Mouse (Mus musculus) embryonic facial prominence, embryonic 15.5 days (tissue): ENCODE data around the gene Igfbp6. TPM values are rescaled to one million over a fixed set of nuclear protein-coding genes. Genes with fewer than 3 reads are reported as not detected.

Experiments
- ATAC-seq: fragments of 200-750 bp; cut with Nextera tagmentation; 2 replicates; pipeline ENCODE4 v1.8.0; 2017; ENCODE audit warnings: low read depth, moderate TSS enrichment; ENCODE audit not compliant: insufficient number of reproducible peaks, low FRiP score, low TSS enrichment
- H3K27ac ChIP-seq: fragments of 300-500 bp; sonication (generic); replicated peaks from 2 replicates; pipeline ENCODE4 v1.5.1; 2015; ENCODE audit warnings: mild to moderate bottlenecking, inconsistent platforms
- H3K27me3 ChIP-seq: fragments of 300-500 bp; sonication (generic); 2 replicates; pipeline ENCODE4 v1.6.1; 2015; ENCODE audit warnings: inconsistent platforms
- H3K36me3 ChIP-seq: fragments of 300-500 bp; sonication (generic); 2 replicates; pipeline ENCODE4 v1.6.1; 2015; ENCODE audit warnings: mild to moderate bottlenecking, inconsistent platforms
- H3K4me1 ChIP-seq: fragments of 300-500 bp; sonication (generic); 2 replicates; pipeline ENCODE4 v1.6.1; 2015; ENCODE audit warnings: inconsistent platforms
- H3K4me2 ChIP-seq: fragments of 300-500 bp; sonication (generic); replicated peaks from 2 replicates; pipeline ENCODE4 v1.6.1; 2015; ENCODE audit warnings: mild to moderate bottlenecking, inconsistent platforms
- H3K4me3 ChIP-seq: fragments of 300-500 bp; sonication (generic); replicated peaks from 2 replicates; pipeline ENCODE4 v1.5.1; 2015; ENCODE audit warnings: mild to moderate bottlenecking, inconsistent platforms
- H3K9ac ChIP-seq: fragments of 300-500 bp; sonication (generic); 2 replicates; pipeline ENCODE4 v1.6.1; 2015; ENCODE audit warnings: inconsistent platforms
- H3K9me3 ChIP-seq: fragments of 300-500 bp; sonication (generic); replicated peaks from 2 replicates; pipeline ENCODE4 v1.6.1; 2016; ENCODE audit warnings: inconsistent platforms
- WGBS: fragments of 180-500 bp; shearing (Covaris S2); methylation state at CpG from one replicate; pipeline ENCODE4 v1.1.7; 2015; 5-methylcytosine and 5-hydroxymethylcytosine counted together
- polyA plus RNA-seq: library from polyadenylated mRNA; unstranded; fragments of >200 nt; fragmentation: Nextera tagmentation; extraction: Ambion mirVana; gene quantifications from 2 replicates; pipeline ENCODE4 v1.2.1, GENCODE M21; 2015

Igfbp6 gene
- polyA plus RNA-seq, 1 experiment from 2014 or later: 8.3 TPM

DNA sequence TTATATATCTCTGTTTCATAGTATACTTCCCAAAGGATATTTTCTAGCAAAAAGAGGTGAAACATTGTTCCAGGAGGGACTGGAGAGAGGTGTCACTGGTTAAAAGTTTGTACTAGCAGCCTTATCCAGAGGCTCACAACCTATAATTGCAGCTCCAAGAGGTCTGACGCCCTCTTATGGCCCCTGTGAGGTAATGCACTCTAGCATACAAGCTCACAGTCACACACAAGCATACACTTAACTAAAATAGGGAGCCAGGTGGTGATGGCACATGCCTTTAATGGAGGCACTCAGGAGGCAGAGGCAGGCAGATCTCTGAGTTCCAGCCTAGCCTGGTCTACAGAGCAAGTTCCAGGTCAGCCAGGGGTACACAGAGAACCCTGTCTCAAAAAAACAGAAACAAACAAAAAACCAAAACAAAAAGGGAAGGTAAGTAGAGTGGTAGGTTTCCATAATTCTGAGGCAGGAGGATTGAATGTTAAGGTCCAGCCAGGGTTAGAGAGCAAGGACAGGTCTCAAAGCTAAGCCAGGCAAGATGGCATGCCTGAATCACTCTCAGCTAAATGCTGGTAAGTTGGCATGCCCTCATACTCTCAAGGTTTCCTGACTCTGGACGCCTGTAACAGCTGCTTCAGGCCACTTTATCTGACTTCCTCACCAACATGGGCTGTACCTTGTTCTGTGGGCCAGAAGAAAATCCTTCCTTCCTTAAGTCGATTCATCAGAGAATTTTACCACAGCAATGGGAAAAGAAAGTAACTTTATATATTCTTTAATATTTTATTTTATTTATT, 19.9 kb downstream of the Igfbp6 start:
- H3K9me3 ChIP-seq: no peaks in the 10 kb centered on the region
- WGBS: 57% methylated on average over 3 of the region's 3 CpGs
- no peak overlapping the region for H3K27ac ChIP-seq
- H3K9ac ChIP-seq: no peak overlapping the region
- no peaks in the 10 kb centered on the region for H3K27me3 ChIP-seq
- H3K4me2 ChIP-seq: no peak overlapping the region
- H3K4me1 ChIP-seq: peaks cover 11% of the 10 kb centered on the region
- no peak for ATAC-seq
- H3K4me3 ChIP-seq: no peak overlapping the region
- H3K36me3 ChIP-seq: no peaks in the 10 kb centered on the region

DNA sequence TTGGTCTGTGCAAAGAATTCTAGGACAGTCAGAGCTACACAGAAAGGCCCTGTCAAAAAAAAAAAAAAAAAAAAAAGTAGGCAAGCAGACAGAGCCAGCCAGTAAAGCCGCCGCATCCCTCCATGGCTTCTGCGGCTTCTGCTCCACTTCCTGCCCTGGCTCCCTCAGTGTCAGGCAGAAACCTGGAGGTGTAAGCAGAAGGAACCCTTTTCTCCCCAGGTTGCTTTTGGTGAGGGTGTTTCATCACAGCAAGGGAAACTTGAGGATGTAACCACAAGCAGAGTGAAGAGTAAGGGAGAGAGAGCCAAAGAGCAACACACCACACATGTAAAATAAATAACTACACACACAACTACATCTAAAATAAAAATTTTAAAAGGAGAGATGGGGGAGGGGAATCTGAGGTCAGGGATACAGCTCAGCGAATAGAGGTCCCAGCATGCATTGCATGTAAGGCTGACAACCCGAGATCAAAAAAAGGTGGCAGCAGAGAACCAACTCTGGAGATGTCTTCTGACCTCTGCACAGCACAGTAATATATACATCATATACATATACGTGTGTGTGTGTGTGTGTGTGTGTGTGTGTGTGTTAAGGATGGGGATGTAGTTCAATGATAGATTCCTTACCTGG, 21.4 kb downstream of the Igfbp6 start:
- Histone ChIP-seq H3K36me3 (no peaks in the 10 kb centered on the region), H3K4me2 (no peak overlapping the region), H3K4me1 (peaks cover 14% of the 10 kb centered on the region), H3K9ac (no peak overlapping the region), H3K27ac (0 out of 2 replicates have a peak overlapping the region, but pooled peaks have one; percentile 14), H3K9me3 (no peaks in the 10 kb centered on the region), H3K27me3 (no peaks in the 10 kb centered on the region), H3K4me3 (no peak overlapping the region)
- 33% methylated on average over 6 of the region's 6 CpGs for WGBS
- no peak for ATAC-seq

DNA sequence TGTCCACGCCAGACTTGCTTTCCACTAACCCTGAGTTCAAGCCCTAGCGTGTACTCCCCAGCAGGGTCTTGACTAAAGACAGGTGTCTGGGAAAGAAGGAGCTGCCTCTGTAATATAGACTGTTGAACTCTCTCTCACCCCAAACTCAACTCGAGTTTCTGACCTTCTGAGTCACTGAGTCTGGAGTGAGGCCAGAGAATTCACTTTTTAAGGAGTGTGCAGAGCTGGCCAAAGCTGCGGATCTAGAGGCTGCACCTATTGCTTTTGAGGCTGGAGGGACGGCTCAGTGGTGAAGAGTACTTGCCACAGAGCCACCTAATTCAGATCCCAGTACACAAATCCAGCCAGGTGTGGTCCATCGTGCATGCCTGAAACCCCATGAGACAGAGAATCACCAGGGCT, 23.5 kb downstream of the Igfbp6 start:
- Histone ChIP-seq H3K4me3 (no peak overlapping the region), H3K27ac (peak overlapping the region; percentile 59), H3K9me3 (no peaks in the 10 kb centered on the region), H3K9ac (no peak overlapping the region), H3K4me2 (no peak overlapping the region), H3K27me3 (no peaks in the 10 kb centered on the region), H3K4me1 (peaks cover 14% of the 10 kb centered on the region), H3K36me3 (peaks cover 3% of the 10 kb centered on the region; the same call in 1 of the 2 replicates)
- ATAC-seq: peak; percentile 52
- WGBS: 22% methylated on average over 6 of the region's 6 CpGs

DNA sequence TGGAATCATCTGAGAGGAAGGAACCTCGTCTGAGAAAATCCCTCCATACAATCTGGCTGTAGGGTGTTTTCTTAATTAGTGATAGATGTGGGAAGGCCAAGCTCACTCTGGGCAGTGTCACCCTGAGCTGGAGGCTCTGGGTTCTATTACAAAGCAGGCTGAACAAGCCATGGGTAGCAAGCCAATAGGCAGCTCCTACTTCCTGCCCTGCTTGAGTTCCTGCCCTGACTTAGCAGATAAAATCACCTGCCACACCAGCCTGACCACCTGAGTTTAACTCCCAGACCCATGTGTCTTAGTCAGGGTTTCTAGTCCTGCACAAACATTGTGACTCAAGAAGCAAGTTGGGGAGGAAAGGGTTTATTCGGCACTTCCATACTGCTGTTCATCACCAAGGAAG, 24.9 kb downstream of the Igfbp6 start:
- Histone ChIP-seq H3K9me3 (no peaks in the 10 kb centered on the region), H3K9ac (no peak overlapping the region), H3K4me2 (no peak overlapping the region), H3K27ac (no peak overlapping the region), H3K4me3 (no peak overlapping the region), H3K4me1 (peaks cover 14% of the 10 kb centered on the region), H3K36me3 (peaks cover 6% of the 10 kb centered on the region; the same call in 1 of the 2 replicates), H3K27me3 (no peaks in the 10 kb centered on the region)
- 40% methylated on average over 2 of the region's 2 CpGs for WGBS
- ATAC-seq: no peak

DNA sequence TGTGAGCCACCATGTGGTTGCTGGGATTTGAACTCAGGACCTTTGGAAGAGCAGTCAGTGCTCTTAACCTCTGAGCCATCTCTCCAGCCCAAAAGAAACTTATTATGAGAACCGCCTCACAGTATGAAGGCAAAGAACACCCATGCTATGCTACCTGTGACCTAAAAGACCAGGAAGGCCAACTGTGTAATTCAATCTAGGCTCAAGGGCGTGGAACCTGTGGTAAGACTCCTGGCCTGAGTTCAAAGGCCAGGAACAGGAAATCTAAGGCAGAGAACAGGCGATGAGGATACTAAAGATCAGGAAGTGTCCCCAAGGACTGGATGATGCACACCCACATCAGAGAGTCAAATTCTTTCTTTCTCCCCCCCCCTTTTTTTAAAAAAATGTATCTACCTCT, 29.4 kb downstream of the Igfbp6 start:
- Histone ChIP-seq H3K4me2 (no peak overlapping the region), H3K9ac (no peak overlapping the region), H3K4me1 (peaks cover 3% of the 10 kb centered on the region; the same call in 1 of the 2 replicates), H3K27me3 (no peaks in the 10 kb centered on the region), H3K27ac (no peak overlapping the region), H3K36me3 (peaks cover 31% of the 10 kb centered on the region), H3K4me3 (no peak overlapping the region), H3K9me3 (no peaks in the 10 kb centered on the region)
- no peak for ATAC-seq
- 80% methylated on average over 3 of the region's 3 CpGs for WGBS

DNA sequence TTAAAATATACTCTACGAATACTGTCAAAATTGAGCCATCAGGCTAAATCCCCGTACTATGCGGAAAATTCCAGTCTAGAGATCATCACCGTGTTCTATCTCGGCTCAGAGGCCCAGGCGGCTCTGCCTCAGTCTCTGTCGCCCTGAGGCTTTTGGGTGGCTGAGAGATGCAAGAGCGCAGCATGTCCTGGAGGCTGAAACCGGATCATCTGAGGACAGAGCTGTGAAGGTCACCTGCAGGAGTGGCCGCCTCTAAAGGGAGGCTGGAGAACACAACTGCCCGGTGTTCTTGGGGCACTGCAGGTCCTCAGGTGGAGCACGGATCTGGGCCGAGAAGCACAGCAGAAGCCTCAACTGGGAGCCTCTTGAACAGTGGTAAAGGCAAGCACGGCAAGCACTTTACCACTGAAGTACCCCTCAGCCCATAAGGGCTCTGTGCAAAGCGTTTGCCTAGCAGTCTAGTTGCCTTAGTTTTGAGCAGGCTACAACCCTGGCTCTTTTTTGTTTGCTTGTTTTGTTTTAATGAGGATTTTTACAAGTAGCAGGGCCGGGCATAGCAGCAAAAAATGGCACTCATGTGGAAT, 31.7 kb downstream of the Igfbp6 start:
- Histone ChIP-seq H3K27ac (no peak overlapping the region), H3K4me3 (no peak overlapping the region), H3K27me3 (no peaks in the 10 kb centered on the region), H3K9me3 (no peaks in the 10 kb centered on the region), H3K36me3 (peaks cover 44% of the 10 kb centered on the region), H3K4me1 (no peaks in the 10 kb centered on the region), H3K9ac (no peak overlapping the region), H3K4me2 (no peak overlapping the region)
- ATAC-seq: no peak
- 71% methylated on average over 16 of the region's 16 CpGs for WGBS

DNA sequence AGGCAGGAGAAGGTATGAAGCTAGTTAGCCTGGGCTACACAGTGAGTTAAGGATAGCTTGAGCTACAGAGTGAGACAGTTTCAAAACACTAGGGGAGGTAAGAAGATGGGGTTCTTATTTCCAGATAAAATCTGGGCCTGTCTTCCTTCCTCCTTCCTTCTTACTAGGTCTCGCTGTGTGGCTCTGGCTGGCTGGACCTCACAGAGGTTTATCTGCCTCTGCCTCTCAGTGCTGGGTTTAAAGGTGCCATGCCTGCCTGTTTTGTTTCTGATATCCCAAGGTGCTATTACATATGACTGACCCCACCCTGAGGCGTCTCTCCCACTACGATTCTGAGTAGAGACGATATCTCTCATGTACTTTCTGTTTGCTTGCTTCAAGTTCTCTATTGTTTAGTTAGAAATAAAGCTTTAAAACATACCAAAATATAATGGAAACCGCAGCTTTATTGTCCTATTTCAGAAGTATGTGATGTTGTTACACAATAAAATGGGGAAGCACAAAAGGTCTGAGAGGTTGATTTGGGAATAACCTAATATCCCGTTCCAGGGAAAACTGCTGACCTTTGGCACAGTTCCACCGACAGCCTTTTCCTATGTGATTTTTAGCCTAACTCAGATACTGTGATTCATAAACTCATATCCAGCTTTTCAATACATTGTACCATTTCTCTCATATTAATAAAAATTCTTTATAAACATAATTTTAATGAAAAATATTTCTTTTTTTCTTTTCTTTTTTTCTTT, 32.6 kb downstream of the Igfbp6 start:
- H3K9me3 ChIP-seq: no peaks in the 10 kb centered on the region
- no peak for ATAC-seq
- no peak overlapping the region for H3K9ac ChIP-seq
- H3K4me2 ChIP-seq: no peak overlapping the region
- H3K27me3 ChIP-seq: no peaks in the 10 kb centered on the region
- H3K36me3 ChIP-seq: peaks cover 42% of the 10 kb centered on the region
- WGBS: 83% methylated on average over 7 of the region's 7 CpGs
- H3K4me3 ChIP-seq: no peak overlapping the region
- H3K4me1 ChIP-seq: no peaks in the 10 kb centered on the region
- H3K27ac ChIP-seq: no peak overlapping the region

DNA sequence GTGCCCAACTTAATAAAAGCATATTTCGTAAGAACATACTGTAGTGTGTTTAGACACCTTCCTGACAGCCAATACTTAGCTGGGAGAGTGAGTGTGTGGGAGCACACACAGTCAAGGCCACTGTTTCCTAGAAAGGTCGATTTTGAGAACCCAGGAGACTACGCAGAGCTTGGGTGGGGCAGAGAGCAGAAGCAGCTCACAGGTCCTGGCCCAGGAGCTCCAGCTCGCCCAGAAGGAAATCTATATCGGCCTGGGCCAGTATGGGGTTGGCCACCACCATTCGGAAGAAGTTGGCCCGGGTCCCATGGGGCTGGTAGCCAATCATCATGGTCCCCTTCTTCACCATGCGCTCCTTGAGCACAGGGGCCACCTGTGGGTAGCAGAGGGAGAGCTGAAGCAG, 33.3 kb downstream of the Igfbp6 start:
- Histone ChIP-seq H3K27me3 (no peaks in the 10 kb centered on the region), H3K4me2 (no peak overlapping the region), H3K27ac (no peak overlapping the region), H3K36me3 (peaks cover 42% of the 10 kb centered on the region), H3K9me3 (no peaks in the 10 kb centered on the region), H3K9ac (no peak overlapping the region), H3K4me1 (no peaks in the 10 kb centered on the region), H3K4me3 (no peak overlapping the region)
- 80% methylated on average over 8 of the region's 8 CpGs for WGBS
- no peak for ATAC-seq

DNA sequence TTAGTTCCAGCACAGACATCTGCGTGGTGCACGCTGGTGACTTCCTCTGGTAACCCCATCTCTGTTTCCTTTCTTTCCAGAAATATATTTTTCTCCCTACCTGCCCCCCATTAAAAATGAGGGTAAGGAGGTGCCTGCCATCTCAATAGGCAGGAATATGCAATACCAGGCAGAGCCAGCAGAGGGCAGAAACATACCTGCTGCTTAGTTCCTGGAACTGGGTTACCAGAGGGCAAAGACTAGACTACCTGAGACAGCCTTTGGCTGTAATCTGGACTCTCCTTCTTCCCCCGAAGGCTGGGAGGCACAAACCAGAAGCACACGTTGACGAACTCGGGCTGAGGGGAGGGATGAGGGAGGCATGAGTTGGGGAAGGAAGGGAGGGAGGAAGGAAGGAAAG, 34.1 kb downstream of the Igfbp6 start:
- Histone ChIP-seq H3K27me3 (no peaks in the 10 kb centered on the region), H3K4me2 (no peak overlapping the region), H3K4me3 (no peak overlapping the region), H3K9ac (no peak overlapping the region), H3K4me1 (no peaks in the 10 kb centered on the region), H3K27ac (no peak overlapping the region), H3K9me3 (no peaks in the 10 kb centered on the region), H3K36me3 (peaks cover 45% of the 10 kb centered on the region)
- 12% methylated on average over 6 of the region's 6 CpGs for WGBS
- ATAC-seq: no peak

DNA sequence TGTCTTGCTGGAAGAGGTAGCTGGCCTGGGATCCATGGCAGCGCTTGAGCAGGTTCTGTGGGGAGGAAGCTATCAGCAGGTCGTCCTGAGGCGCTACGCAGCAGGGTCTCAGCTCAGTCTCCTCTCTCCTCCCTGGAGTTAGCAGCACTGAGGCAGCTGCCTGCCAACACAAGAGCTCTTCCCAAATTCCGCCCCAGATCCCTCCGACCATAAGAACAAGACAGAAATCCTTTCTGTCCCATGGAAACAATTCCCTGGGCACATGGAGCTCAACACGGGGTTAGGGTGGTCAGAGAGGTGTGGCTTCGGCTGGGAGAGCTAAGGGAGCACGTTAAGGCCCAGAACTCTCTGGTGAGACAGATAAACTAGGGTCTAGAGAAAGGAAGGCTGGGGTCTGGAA, 34.9 kb downstream of the Igfbp6 start:
- Histone ChIP-seq H3K4me1 (no peaks in the 10 kb centered on the region), H3K9me3 (no peaks in the 10 kb centered on the region), H3K27ac (no peak overlapping the region), H3K27me3 (no peaks in the 10 kb centered on the region), H3K4me3 (no peak overlapping the region), H3K9ac (no peak overlapping the region), H3K36me3 (peaks cover 50% of the 10 kb centered on the region), H3K4me2 (no peak overlapping the region)
- WGBS: 79% methylated on average over 9 of the region's 9 CpGs
- ATAC-seq: no peak

DNA sequence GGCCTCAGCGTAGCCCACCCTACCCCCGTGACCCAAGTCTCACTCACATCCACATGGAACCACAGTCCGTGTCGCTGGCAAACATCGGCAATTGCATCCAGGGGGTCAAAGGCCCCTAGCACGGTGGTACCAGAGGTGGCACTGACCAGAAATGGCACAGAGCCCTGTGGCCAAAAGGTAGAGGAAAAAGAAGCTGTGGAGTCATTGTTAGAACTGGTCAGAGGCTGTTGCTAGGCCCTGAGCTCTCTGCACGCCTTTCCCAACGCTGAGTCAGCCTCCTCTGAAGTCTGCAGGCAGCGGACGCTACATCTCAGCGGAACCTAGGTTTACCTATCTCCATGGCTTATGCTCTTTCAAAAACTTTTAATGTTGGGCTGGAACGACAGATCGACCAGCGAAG, 35.8 kb downstream of the Igfbp6 start:
- Histone ChIP-seq H3K27ac (no peak overlapping the region), H3K9me3 (no peaks in the 10 kb centered on the region), H3K9ac (no peak overlapping the region), H3K36me3 (peaks cover 51% of the 10 kb centered on the region), H3K4me1 (no peaks in the 10 kb centered on the region), H3K4me3 (no peak overlapping the region), H3K27me3 (no peaks in the 10 kb centered on the region), H3K4me2 (no peak overlapping the region)
- 90% methylated on average over 14 of the region's 14 CpGs for WGBS
- ATAC-seq: no peak
